Mouse (Mus musculus) hindbrain, embryonic 14.5 days (tissue): ENCODE results near the gene Fbxo47. TPM values are rescaled to one million over a fixed set of nuclear protein-coding genes. Genes with fewer than 3 reads are reported as not detected.

Experiments
- ATAC-seq: fragments of 200-750 bp; cut with Nextera tagmentation; 2 replicates; pipeline ENCODE4 v1.8.0; 2017; ENCODE audit warnings: moderate number of reproducible peaks, mild to moderate bottlenecking, moderate TSS enrichment, moderate library complexity; ENCODE audit not compliant: low FRiP score
- DNase-seq: peaks from one replicate; pipeline ENCODE4 v3.0.0-alpha.2; 2015; ENCODE audit warnings: low spot score
- H3K27ac ChIP-seq: fragments of 300-500 bp; sonication (generic); 2 replicates; pipeline ENCODE4 v1.5.1; 2014; ENCODE audit warnings: mild to moderate bottlenecking, moderate library complexity
- H3K27me3 ChIP-seq: fragments of 300-500 bp; sonication (generic); 2 replicates; pipeline ENCODE4 v1.6.1; 2014; ENCODE audit warnings: mild to moderate bottlenecking, low read length, mixed read lengths; ENCODE audit not compliant: control insufficient read depth, insufficient read depth
- H3K36me3 ChIP-seq: fragments of 300-500 bp; sonication (generic); replicated peaks from 2 replicates; pipeline ENCODE4 v1.6.1; 2014; ENCODE audit not compliant: control insufficient read depth, insufficient read depth
- H3K4me1 ChIP-seq: fragments of 300-500 bp; sonication (generic); replicated peaks from 2 replicates; pipeline ENCODE4 v1.6.1; 2014; ENCODE audit warnings: antibody characterized with exemption, low read length, mixed read lengths; ENCODE audit not compliant: control insufficient read depth, insufficient read depth
- H3K4me2 ChIP-seq: fragments of 300-500 bp; sonication (generic); replicated peaks from 2 replicates; pipeline ENCODE4 v1.6.1; 2014; ENCODE audit warnings: mild to moderate bottlenecking, moderate library complexity
- H3K4me3 ChIP-seq: fragments of 300-500 bp; sonication (generic); replicated peaks from 2 replicates; pipeline ENCODE4 v1.5.1; 2014; ENCODE audit warnings: mild to moderate bottlenecking, low read length
- H3K9ac ChIP-seq: fragments of 300-500 bp; sonication (generic); 2 replicates; pipeline ENCODE4 v1.6.1; 2014
- H3K9me3 ChIP-seq: fragments of 300-500 bp; sonication (generic); 2 replicates; pipeline ENCODE4 v1.6.1; 2016; ENCODE audit warnings: low read length; ENCODE audit not compliant: control insufficient read depth
- WGBS: fragments of 180-500 bp; shearing (Covaris S2); extraction: QIAGEN DNeasy Blood & Tissue Kit; methylation state at CpG from one replicate; pipeline ENCODE4 v1.1.7; 2014; 5-methylcytosine and 5-hydroxymethylcytosine counted together
- polyA plus RNA-seq: library from polyadenylated mRNA; unstranded; fragments of >200 nt; fragmentation: Nextera tagmentation; extraction: Ambion mirVana; gene quantifications from 2 replicates; pipeline ENCODE4 v1.2.1, GENCODE M21; 2014

Gene Fbxo47
- polyA plus RNA-seq, 1 experiment from 2014 or later = 0.72 TPM

DNA sequence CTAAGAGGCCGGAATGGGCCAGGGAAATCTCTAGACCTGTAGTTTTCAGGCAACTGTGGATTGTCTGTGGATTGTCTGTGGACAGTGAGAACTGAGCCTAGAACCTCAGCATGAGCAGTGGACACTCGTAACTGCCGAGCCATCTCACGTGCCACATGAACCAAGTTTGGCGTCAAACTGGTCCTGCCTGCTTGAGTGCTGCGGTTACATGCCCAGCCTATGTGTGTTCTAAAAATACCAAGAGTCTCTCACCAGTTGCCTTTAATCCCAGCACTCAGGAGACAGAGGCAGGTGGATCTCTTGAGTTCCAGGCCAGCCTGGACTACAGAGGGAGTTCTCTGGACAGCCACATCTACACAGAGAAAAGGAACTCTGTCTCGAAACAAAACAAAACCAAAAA, 54.6 kb downstream of the Fbxo47 start:
- DNase-seq = no peak
- WGBS = 94% methylated on average over 7 of the region's 7 CpGs
- no peaks in the 10 kb centered on the region for H3K9me3 ChIP-seq
- no peaks in the 10 kb centered on the region for H3K27me3 ChIP-seq
- no peak overlapping the region for H3K4me3 ChIP-seq
- no peak overlapping the region for H3K27ac ChIP-seq
- H3K4me1 ChIP-seq = 0 out of 2 replicates have a peak, but pooled peaks cover 3% of the 10 kb centered on the region
- no peak overlapping the region for H3K9ac ChIP-seq
- H3K4me2 ChIP-seq = no peak overlapping the region
- H3K36me3 ChIP-seq = peaks cover 82% of the 10 kb centered on the region
- no peak for ATAC-seq

GRCm38 (mm10) chr11:97827654-97828053, 56.3 kb downstream of the Fbxo47 start:
- Histone ChIP-seq H3K27me3 (no peaks in the 10 kb centered on the region), H3K4me3 (no peak overlapping the region), H3K9me3 (no peaks in the 10 kb centered on the region), H3K4me1 (0 out of 2 replicates have a peak, but pooled peaks cover 3% of the 10 kb centered on the region), H3K27ac (no peak overlapping the region), H3K4me2 (no peak overlapping the region), H3K9ac (no peak overlapping the region), H3K36me3 (peaks cover 74% of the 10 kb centered on the region)
- DNase-seq (no peak), ATAC-seq (no peak)
- 93% methylated on average over 6 of the region's 6 CpGs for WGBS

DNA sequence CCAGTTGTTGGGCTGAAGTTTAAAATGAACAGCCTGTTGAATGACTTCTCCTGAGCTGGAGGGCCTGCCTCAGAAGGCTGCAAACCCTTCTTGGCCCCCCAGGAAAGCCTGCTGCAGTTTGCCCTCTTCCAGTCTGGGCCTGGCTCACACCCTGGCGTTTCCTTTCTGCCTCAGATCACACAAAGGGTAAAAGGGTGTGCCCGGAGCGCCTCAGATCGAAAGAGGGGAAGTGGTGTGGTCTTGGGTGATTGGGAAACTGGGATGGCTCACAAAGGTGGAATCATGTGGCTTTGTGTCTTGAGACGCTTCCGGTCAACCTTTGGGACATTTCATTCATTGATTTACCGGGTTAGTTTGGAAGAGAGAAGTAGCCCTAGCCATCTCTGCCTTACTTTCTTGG, 57.5 kb downstream of the Fbxo47 start:
- H3K27me3 ChIP-seq = no peaks in the 10 kb centered on the region
- H3K27ac ChIP-seq = no peak overlapping the region
- no peak overlapping the region for H3K4me2 ChIP-seq
- ATAC-seq (no peak), DNase-seq (no peak)
- no peak overlapping the region for H3K9ac ChIP-seq
- no peaks in the 10 kb centered on the region for H3K9me3 ChIP-seq
- WGBS = 84% methylated on average over 7 of the region's 7 CpGs
- 0 out of 2 replicates have a peak, but pooled peaks cover 3% of the 10 kb centered on the region for H3K4me1 ChIP-seq
- H3K36me3 ChIP-seq = peaks cover 70% of the 10 kb centered on the region
- H3K4me3 ChIP-seq = no peak overlapping the region

DNA sequence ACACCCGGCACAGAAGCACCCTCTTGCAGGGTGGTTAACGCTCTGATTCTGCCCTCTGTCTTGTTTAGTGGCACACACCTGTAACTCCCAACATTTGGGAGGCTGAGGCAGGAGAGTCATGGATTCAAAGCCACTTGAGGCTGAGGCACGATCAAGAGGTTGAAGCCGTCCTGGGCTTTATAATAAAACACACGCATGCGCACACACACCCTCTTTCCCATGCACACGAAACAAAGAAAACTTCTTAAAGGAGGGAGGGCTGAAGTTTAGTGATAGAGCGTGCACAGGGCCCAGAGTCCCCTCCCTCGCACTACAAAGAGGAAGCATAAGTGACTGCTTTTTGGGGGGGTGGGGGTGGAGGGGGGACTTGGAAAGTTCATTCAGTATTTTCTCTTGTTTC, 58.0 kb downstream of the Fbxo47 start:
- H3K4me1 ChIP-seq = 0 out of 2 replicates have a peak, but pooled peaks cover 3% of the 10 kb centered on the region
- H3K27me3 ChIP-seq = no peaks in the 10 kb centered on the region
- peaks cover 73% of the 10 kb centered on the region for H3K36me3 ChIP-seq
- no peak for DNase-seq
- H3K4me3 ChIP-seq = no peak overlapping the region
- ATAC-seq = no peak
- no peaks in the 10 kb centered on the region for H3K9me3 ChIP-seq
- no peak overlapping the region for H3K27ac ChIP-seq
- no peak overlapping the region for H3K4me2 ChIP-seq
- no peak overlapping the region for H3K9ac ChIP-seq
- 87% methylated on average over 9 of the region's 9 CpGs for WGBS

GRCm38 (mm10) chr11:97825295-97825694, 58.7 kb downstream of the Fbxo47 start:
- no peak for ATAC-seq
- H3K9me3 ChIP-seq = no peaks in the 10 kb centered on the region
- no peak for DNase-seq
- H3K36me3 ChIP-seq = peaks cover 80% of the 10 kb centered on the region
- H3K27ac ChIP-seq = no peak overlapping the region
- H3K4me3 ChIP-seq = no peak overlapping the region
- H3K4me1 ChIP-seq = 0 out of 2 replicates have a peak, but pooled peaks cover 3% of the 10 kb centered on the region
- no peak overlapping the region for H3K4me2 ChIP-seq
- no peak overlapping the region for H3K9ac ChIP-seq
- 85% methylated on average over 10 of the region's 10 CpGs for WGBS
- no peaks in the 10 kb centered on the region for H3K27me3 ChIP-seq

DNA sequence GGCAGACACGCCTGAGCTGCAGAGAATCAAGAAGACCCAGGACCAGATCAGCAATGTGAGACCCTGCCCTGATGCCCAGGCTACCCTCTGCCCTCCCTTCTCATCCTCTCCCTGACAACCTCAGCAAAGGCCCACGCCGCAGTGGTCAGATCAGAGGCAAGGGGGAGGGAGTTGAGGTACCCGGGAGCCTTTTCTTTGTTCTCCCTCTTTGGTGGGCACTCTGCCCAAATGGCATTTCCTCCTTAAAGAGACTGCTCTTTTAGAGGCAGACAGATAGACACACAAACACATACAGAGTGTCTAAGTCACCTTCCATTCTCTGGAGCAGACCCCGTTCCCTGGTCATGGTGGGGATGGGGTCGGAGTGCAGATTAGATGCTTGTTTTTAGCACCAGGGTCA, 59.1 kb downstream of the Fbxo47 start:
- ATAC-seq = no peak
- no peak for DNase-seq
- no peaks in the 10 kb centered on the region for H3K27me3 ChIP-seq
- H3K36me3 ChIP-seq = peaks cover 80% of the 10 kb centered on the region
- no peak overlapping the region for H3K27ac ChIP-seq
- 62% methylated on average over 6 of the region's 6 CpGs for WGBS
- H3K9me3 ChIP-seq = no peaks in the 10 kb centered on the region
- H3K4me2 ChIP-seq = no peak overlapping the region
- 0 out of 2 replicates have a peak, but pooled peaks cover 4% of the 10 kb centered on the region for H3K4me1 ChIP-seq
- no peak overlapping the region for H3K9ac ChIP-seq
- H3K4me3 ChIP-seq = no peak overlapping the region

GRCm38 (mm10) chr11:97824168-97824567, 59.8 kb downstream of the Fbxo47 start:
- peaks cover 81% of the 10 kb centered on the region for H3K36me3 ChIP-seq
- H3K4me3 ChIP-seq = no peak overlapping the region
- H3K27ac ChIP-seq = no peak overlapping the region
- no peaks in the 10 kb centered on the region for H3K9me3 ChIP-seq
- WGBS = 93% methylated on average over 11 of the region's 11 CpGs
- H3K9ac ChIP-seq = no peak overlapping the region
- no peaks in the 10 kb centered on the region for H3K27me3 ChIP-seq
- 0 out of 2 replicates have a peak, but pooled peaks cover 9% of the 10 kb centered on the region for H3K4me1 ChIP-seq
- ATAC-seq = no peak
- H3K4me2 ChIP-seq = no peak overlapping the region
- no peak for DNase-seq

- H3K4me3 ChIP-seq = no peak overlapping the region
- H3K36me3 ChIP-seq = peaks cover 88% of the 10 kb centered on the region
- no peak for DNase-seq
Observed at GRCm38 (mm10) chr11:97822840-97823603, 60.9 kb downstream of the Fbxo47 start.

DNA sequence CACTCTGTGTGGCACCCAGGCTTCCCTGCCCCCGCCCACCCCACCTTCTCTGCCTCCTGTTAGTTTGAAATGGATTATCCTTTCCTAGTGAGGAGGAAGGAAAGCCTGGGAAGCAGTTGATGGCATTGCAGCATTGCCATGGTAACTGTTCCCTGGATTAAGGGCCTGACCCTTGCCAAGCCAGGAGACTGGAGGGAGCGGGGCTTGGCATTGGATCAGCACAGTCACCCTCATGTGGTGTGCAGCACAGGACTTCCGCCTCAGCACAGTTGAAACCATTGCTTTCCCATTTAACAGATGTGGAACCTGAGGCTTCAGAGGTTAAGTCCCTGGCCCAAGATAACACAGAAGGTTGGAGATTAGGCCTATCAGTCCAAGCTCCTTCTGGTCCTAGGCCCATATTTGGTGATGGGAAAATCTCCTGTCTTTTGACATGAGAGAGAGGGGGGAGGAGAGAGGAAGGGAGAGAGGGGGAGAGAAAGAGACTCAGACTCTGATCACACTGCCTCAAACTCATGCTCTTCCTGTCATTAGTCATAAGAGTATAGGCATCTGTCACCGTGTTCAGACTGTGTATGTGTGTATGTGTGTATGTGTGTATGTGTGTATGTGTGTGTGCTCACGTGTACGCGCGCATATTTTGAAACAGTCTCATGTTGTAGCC, 62.4 kb downstream of the Fbxo47 start:
- Histone ChIP-seq H3K27me3 (no peaks in the 10 kb centered on the region), H3K4me2 (no peak overlapping the region), H3K4me1 (peaks cover 27% of the 10 kb centered on the region; the same call in 1 of the 2 replicates), H3K36me3 (peaks cover 86% of the 10 kb centered on the region), H3K9me3 (no peaks in the 10 kb centered on the region), H3K4me3 (no peak overlapping the region), H3K9ac (no peak overlapping the region), H3K27ac (no peak overlapping the region)
- WGBS = 96% methylated on average over 8 of the region's 8 CpGs
- DNase-seq (no peak), ATAC-seq (no peak)

More at GRCm38 (mm10) chr11:97822840-97823603, 60.9 kb downstream of the Fbxo47 start:
- Histone ChIP-seq H3K4me2 (no peak overlapping the region), H3K4me1 (peaks cover 19% of the 10 kb centered on the region; the same call in 1 of the 2 replicates), H3K9me3 (no peaks in the 10 kb centered on the region), H3K27ac (no peak overlapping the region), H3K9ac (no peak overlapping the region), H3K27me3 (no peaks in the 10 kb centered on the region)
- WGBS = 75% methylated on average over 20 of the region's 20 CpGs
- no peak for ATAC-seq
